Mouse (Mus musculus): Measurements from ENCODE around the gene Shb. TPM values are rescaled to one million over a fixed set of nuclear protein-coding genes. Genes with fewer than 3 reads are reported as not detected.

The Shb gene
- polyA plus RNA-seq, 1 experiment from 2014 or later, result 8.8 TPM

GRCm38 (mm10) chr4:45449012-45449411, 83.3 kb downstream of the Shb start:
- no peak overlapping the region for H3K4me3 ChIP-seq
- H3K36me3 ChIP-seq, result peaks cover 23% of the 10 kb centered on the region
- ATAC-seq (ENCODE audit: extremely low read depth, insufficient number of reproducible peaks, low FRiP score, low TSS enrichment), result no peak
- H3K9me3 ChIP-seq, result no peaks in the 10 kb centered on the region
- H3K27ac ChIP-seq (replicated peaks), result no peak overlapping the region
- peaks cover 82% of the 10 kb centered on the region for H3K4me1 ChIP-seq
- peaks cover 4% of the 10 kb centered on the region; the same call in 1 of the 2 replicates for H3K27me3 ChIP-seq (replicated peaks)
- H3K9ac ChIP-seq, result no peak overlapping the region
- WGBS, result 82% methylated on average over 5 of the region's 5 CpGs
- H3K4me2 ChIP-seq, result no peak overlapping the region

GRCm38 (mm10) chr4:45448481-45448880, 83.8 kb downstream of the Shb start:
- no peak overlapping the region for H3K9ac ChIP-seq

GRCm38 (mm10) chr4:45447196-45447595, 85.1 kb downstream of the Shb start:
- peak overlapping the region; percentile 72; the same call in 1 of the 2 replicates for H3K9ac ChIP-seq
- no peak overlapping the region for H3K4me3 ChIP-seq
- no peaks in the 10 kb centered on the region for H3K9me3 ChIP-seq
- peaks cover 82% of the 10 kb centered on the region for H3K4me1 ChIP-seq
- H3K27ac ChIP-seq (replicated peaks), result peak overlapping the region; percentile 6; the same call in 1 of the 2 replicates
- H3K27me3 ChIP-seq (replicated peaks), result peaks cover 4% of the 10 kb centered on the region; the same call in 1 of the 2 replicates
- WGBS, result 88% methylated on average over 5 of the region's 5 CpGs
- no peak for ATAC-seq (ENCODE audit: extremely low read depth, insufficient number of reproducible peaks, low FRiP score, low TSS enrichment)
- peaks cover 33% of the 10 kb centered on the region for H3K36me3 ChIP-seq
- no peak overlapping the region for H3K4me2 ChIP-seq

More at GRCm38 (mm10) chr4:45448481-45448880, 83.8 kb downstream of the Shb start:
- peaks cover 82% of the 10 kb centered on the region for H3K4me1 ChIP-seq
- H3K4me3 ChIP-seq, result no peak overlapping the region
- no peak overlapping the region for H3K4me2 ChIP-seq
- WGBS, result 86% methylated on average over 7 of the region's 7 CpGs
- H3K27ac ChIP-seq (replicated peaks), result no peak overlapping the region
- H3K36me3 ChIP-seq, result peaks cover 23% of the 10 kb centered on the region
- no peaks in the 10 kb centered on the region for H3K9me3 ChIP-seq
- no peak for ATAC-seq (ENCODE audit: extremely low read depth, insufficient number of reproducible peaks, low FRiP score, low TSS enrichment)
- H3K27me3 ChIP-seq (replicated peaks), result peaks cover 4% of the 10 kb centered on the region; the same call in 1 of the 2 replicates

- Histone ChIP-seq H3K27me3 (replicated peaks) (peaks cover 13% of the 10 kb centered on the region), H3K4me3 (no peak overlapping the region), H3K9ac (peak overlapping the region; percentile 72), H3K36me3 (peaks cover 39% of the 10 kb centered on the region), H3K4me1 (peaks cover 86% of the 10 kb centered on the region), H3K27ac (replicated peaks) (peak overlapping the region; percentile 93), H3K4me2 (peak overlapping the region; percentile 16), H3K9me3 (no peaks in the 10 kb centered on the region)
- ATAC-seq (ENCODE audit: extremely low read depth, insufficient number of reproducible peaks, low FRiP score, low TSS enrichment), result no peak
- WGBS, result 38% methylated on average over 3 of the region's 3 CpGs
Measured at GRCm38 (mm10) chr4:45445235-45445634, 87.0 kb downstream of the Shb start.

- Histone ChIP-seq H3K27me3 (replicated peaks) (peaks cover 17% of the 10 kb centered on the region), H3K9ac (peak overlapping the region; percentile 57), H3K4me2 (peak overlapping the region; percentile 27), H3K4me3 (no peak overlapping the region), H3K4me1 (peaks cover 89% of the 10 kb centered on the region), H3K27ac (replicated peaks) (peak overlapping the region; percentile 93), H3K36me3 (peaks cover 43% of the 10 kb centered on the region), H3K9me3 (no peaks in the 10 kb centered on the region)
- ATAC-seq (ENCODE audit: extremely low read depth, insufficient number of reproducible peaks, low FRiP score, low TSS enrichment), result peak; percentile 48
- 25% methylated on average over 4 of the region's 4 CpGs for WGBS
Measured at GRCm38 (mm10) chr4:45444813-45445212, 87.5 kb downstream of the Shb start.

- WGBS, result 55% methylated on average over 7 of the region's 7 CpGs
- H3K27me3 ChIP-seq (replicated peaks), result peaks cover 17% of the 10 kb centered on the region
- H3K36me3 ChIP-seq, result peaks cover 45% of the 10 kb centered on the region
- H3K9me3 ChIP-seq, result no peaks in the 10 kb centered on the region
- no peak for ATAC-seq (ENCODE audit: extremely low read depth, insufficient number of reproducible peaks, low FRiP score, low TSS enrichment)
- peaks cover 97% of the 10 kb centered on the region for H3K4me1 ChIP-seq
- H3K4me3 ChIP-seq, result no peak overlapping the region
- peak overlapping the region; percentile 1; the same call in 1 of the 2 replicates for H3K9ac ChIP-seq
- H3K27ac ChIP-seq (replicated peaks), result peak overlapping the region; percentile 93; the same call in 1 of the 2 replicates
- H3K4me2 ChIP-seq, result no peak overlapping the region
Measured at GRCm38 (mm10) chr4:45443652-45444051, 88.6 kb downstream of the Shb start.

GRCm38 (mm10) chr4:45442237-45442636, 90.0 kb downstream of the Shb start:
- Histone ChIP-seq H3K9ac (0 out of 2 replicates have a peak overlapping the region, but pooled peaks have one; percentile 4), H3K4me2 (no peak overlapping the region)

GRCm38 (mm10) chr4:45441778-45442177, 90.5 kb downstream of the Shb start:
- Histone ChIP-seq H3K36me3 (peaks cover 37% of the 10 kb centered on the region), H3K4me1 (peaks cover 89% of the 10 kb centered on the region), H3K9ac (0 out of 2 replicates have a peak overlapping the region, but pooled peaks have one; percentile 4), H3K4me2 (no peak overlapping the region), H3K27ac (replicated peaks) (0 out of 2 replicates have a peak overlapping the region, but pooled peaks have one; percentile 24), H3K4me3 (no peak overlapping the region), H3K27me3 (replicated peaks) (peaks cover 18% of the 10 kb centered on the region; the same call in 1 of the 2 replicates), H3K9me3 (no peaks in the 10 kb centered on the region)
- no peak for ATAC-seq (ENCODE audit: extremely low read depth, insufficient number of reproducible peaks, low FRiP score, low TSS enrichment)
- WGBS, result 69% methylated on average over 1 of the region's 1 CpGs

More at GRCm38 (mm10) chr4:45442237-45442636, 90.0 kb downstream of the Shb start:
- ATAC-seq (ENCODE audit: extremely low read depth, insufficient number of reproducible peaks, low FRiP score, low TSS enrichment), result no peak
- H3K27me3 ChIP-seq (replicated peaks), result peaks cover 21% of the 10 kb centered on the region
- H3K4me3 ChIP-seq, result no peak overlapping the region
- 59% methylated on average over 3 of the region's 3 CpGs for WGBS
- peaks cover 41% of the 10 kb centered on the region for H3K36me3 ChIP-seq
- H3K4me1 ChIP-seq, result peaks cover 89% of the 10 kb centered on the region
- H3K27ac ChIP-seq (replicated peaks), result 0 out of 2 replicates have a peak overlapping the region, but pooled peaks have one; percentile 24
- H3K9me3 ChIP-seq, result no peaks in the 10 kb centered on the region

GRCm38 (mm10) chr4:45439281-45439680, 93.0 kb downstream of the Shb start:
- Histone ChIP-seq H3K9me3 (no peaks in the 10 kb centered on the region), H3K36me3 (peaks cover 31% of the 10 kb centered on the region), H3K4me3 (no peak overlapping the region), H3K27ac (replicated peaks) (no peak overlapping the region), H3K27me3 (replicated peaks) (peaks cover 17% of the 10 kb centered on the region; the same call in 1 of the 2 replicates), H3K9ac (0 out of 2 replicates have a peak overlapping the region, but pooled peaks have one; percentile 40), H3K4me2 (no peak overlapping the region), H3K4me1 (peaks cover 89% of the 10 kb centered on the region)
- no peak for ATAC-seq (ENCODE audit: extremely low read depth, insufficient number of reproducible peaks, low FRiP score, low TSS enrichment)
- WGBS, result 54% methylated on average over 5 of the region's 5 CpGs

- Histone ChIP-seq H3K27me3 (replicated peaks) (peaks cover 17% of the 10 kb centered on the region; the same call in 1 of the 2 replicates), H3K36me3 (peaks cover 16% of the 10 kb centered on the region), H3K9ac (0 out of 2 replicates have a peak overlapping the region, but pooled peaks have one; percentile 13), H3K4me1 (peaks cover 73% of the 10 kb centered on the region), H3K27ac (replicated peaks) (no peak overlapping the region), H3K9me3 (no peaks in the 10 kb centered on the region), H3K4me2 (no peak overlapping the region), H3K4me3 (no peak overlapping the region)
- 65% methylated on average over 3 of the region's 3 CpGs for WGBS
- ATAC-seq (ENCODE audit: extremely low read depth, insufficient number of reproducible peaks, low FRiP score, low TSS enrichment), result no peak
Measured at GRCm38 (mm10) chr4:45437010-45437409, 95.3 kb downstream of the Shb start.

- H3K27ac ChIP-seq (replicated peaks), result no peak overlapping the region
- H3K4me3 ChIP-seq, result no peak overlapping the region
- peaks cover 17% of the 10 kb centered on the region; the same call in 1 of the 2 replicates for H3K27me3 ChIP-seq (replicated peaks)
- 63% methylated on average over 7 of the region's 7 CpGs for WGBS
- peak overlapping the region; percentile 13; the same call in 1 of the 2 replicates for H3K9ac ChIP-seq
- peaks cover 67% of the 10 kb centered on the region for H3K4me1 ChIP-seq
- H3K36me3 ChIP-seq, result peaks cover 19% of the 10 kb centered on the region
- ATAC-seq (ENCODE audit: extremely low read depth, insufficient number of reproducible peaks, low FRiP score, low TSS enrichment), result no peak
- no peak overlapping the region for H3K4me2 ChIP-seq
- H3K9me3 ChIP-seq, result no peaks in the 10 kb centered on the region
Measured at GRCm38 (mm10) chr4:45436383-45436913, 95.8 kb downstream of the Shb start.

Measured in heart, embryonic 13.5 days (tissue).